Mouse (Mus musculus) intestine, embryonic 14.5 days (tissue): ENCODE data around the gene Cyfip2. TPM values are rescaled to one million over a fixed set of nuclear protein-coding genes. Genes with fewer than 3 reads are reported as not detected.

ENCODE experiments used
- ATAC-seq: fragments of 200-750 bp; cut with Nextera tagmentation; replicated peaks from 2 replicates; pipeline ENCODE4 v1.8.0; 2017; ENCODE audit warnings: low read depth, moderate number of reproducible peaks, moderate TSS enrichment, moderate library complexity; ENCODE audit not compliant: low FRiP score, low TSS enrichment
- DNase-seq: peaks from one replicate; pipeline ENCODE4 v3.0.0-alpha.2; 2018; ENCODE audit warnings: low spot score
- H3K27ac ChIP-seq: fragments of 300-500 bp; sonication (generic); 2 replicates; pipeline ENCODE4 v1.5.1; 2014; ENCODE audit warnings: low read depth, mild to moderate bottlenecking, control low read depth
- H3K27me3 ChIP-seq: fragments of 300-500 bp; sonication (generic); replicated peaks from 2 replicates; pipeline ENCODE4 v1.6.1; 2014; ENCODE audit warnings: low read length, control low read depth; ENCODE audit not compliant: control insufficient read depth, insufficient read depth
- H3K36me3 ChIP-seq: fragments of 300-500 bp; sonication (generic); 2 replicates; pipeline ENCODE4 v1.6.1; 2014; ENCODE audit warnings: low read length, control low read depth; ENCODE audit not compliant: control insufficient read depth, insufficient read depth
- H3K4me1 ChIP-seq: fragments of 300-500 bp; sonication (generic); replicated peaks from 2 replicates; pipeline ENCODE4 v1.6.1; 2014; ENCODE audit warnings: low read length, control low read depth, mixed read lengths; ENCODE audit not compliant: control insufficient read depth, insufficient read depth
- H3K4me2 ChIP-seq: fragments of 300-500 bp; sonication (generic); 2 replicates; pipeline ENCODE4 v1.6.1; 2014; ENCODE audit warnings: low read length
- H3K4me3 ChIP-seq: fragments of 300-500 bp; sonication (generic); 2 replicates; pipeline ENCODE4 v1.5.1; 2014; ENCODE audit warnings: low read depth, low read length, control low read depth, mixed read lengths
- H3K9ac ChIP-seq: fragments of 300-500 bp; sonication (generic); 2 replicates; pipeline ENCODE4 v1.6.1; 2014; ENCODE audit warnings: mild to moderate bottlenecking, low read length
- H3K9me3 ChIP-seq: fragments of 300-500 bp; sonication (generic); 2 replicates; pipeline ENCODE4 v1.6.1; 2016; ENCODE audit warnings: low read length, control low read depth; ENCODE audit not compliant: control insufficient read depth
- WGBS: fragments of 180-500 bp; shearing (Covaris S2); extraction: QIAGEN DNeasy Blood & Tissue Kit; methylation state at CpG from one replicate; pipeline ENCODE4 v1.1.7; 2014; 5-methylcytosine and 5-hydroxymethylcytosine counted together
- microRNA-seq: library from miRNA; unstranded; fragments of <30 nt; microRNA quantifications from one replicate; pipeline ENCODE4, GENCODE M21; 2016
- polyA plus RNA-seq: library from polyadenylated mRNA; unstranded; fragments of >200 nt; fragmentation: Nextera tagmentation; extraction: Ambion mirVana; gene quantifications from 2 replicates; pipeline ENCODE4 v1.2.1, GENCODE M21; 2014

The Cyfip2 gene
- polyA plus RNA-seq, 1 experiment from 2014 or later = 13.4 TPM

GRCm38 (mm10) chr11:46145163-46145875 is 167.3 kb downstream of the Cyfip2 start:
- DNase-seq (no peak), ATAC-seq (no peak)
- Histone ChIP-seq H3K27me3 (no peaks in the 10 kb centered on the region), H3K27ac (no peak overlapping the region), H3K4me1 (no peaks in the 10 kb centered on the region), H3K36me3 (peaks cover 51% of the 10 kb centered on the region), H3K4me3 (no peak overlapping the region), H3K4me2 (no peak overlapping the region), H3K9me3 (no peaks in the 10 kb centered on the region), H3K9ac (no peak overlapping the region)
- 89% methylated on average over 11 of the region's 11 CpGs for WGBS

Small RNA genes lying within 50 kb of the gene (microRNA-seq; reads per million reads assigned to microRNA genes)
- not detected for gene Mir7239

Other genes with a start within 250 kb of the Cyfip2 start
- gene Nipal4, start 146.4 kb downstream of the Cyfip2 start, polyA plus RNA-seq = 3.5 and 4.5 TPM in 2 replicates
- 0.09 and 0.38 TPM in 2 replicates for gene Fndc9, start 77.3 kb downstream of the Cyfip2 start, polyA plus RNA-seq
- 0.30 and 0.39 TPM in 2 replicates for gene Itk, start 76.7 kb upstream of the Cyfip2 start, polyA plus RNA-seq
- not detected in 2 replicates for gene Fam71b, start 83.7 kb upstream of the Cyfip2 start, polyA plus RNA-seq
- 64.7 and 66.6 TPM in 2 replicates for gene Med7, start 124.1 kb upstream of the Cyfip2 start, polyA plus RNA-seq
- 0.07 and 0.23 TPM in 2 replicates for gene Havcr2, start 142.1 kb upstream of the Cyfip2 start, polyA plus RNA-seq
- not detected in 2 replicates for gene Gm12169, start 211.4 kb upstream of the Cyfip2 start, polyA plus RNA-seq